Mouse (Mus musculus): ENCODE measurements around the gene Eif1ad.

GRCm38 (mm10) chr19:5348526-5349501, 17.7 kb upstream of the Eif1ad start:
- TF ChIP-seq CTCF (IDR thresholded peaks at IDR 0.05; ENCODE audit: low read depth) (peak; percentile 58), EP300 (IDR thresholded peaks at IDR 0.05; ENCODE audit: low read depth) (no peak)

Data from liver, postnatal 0 days (tissue).